Mouse (Mus musculus) kidney, adult 8-10 months (tissue): Measurements from ENCODE around the gene Med24.
A peak's percentile ranks its signal among the peaks of the same experiment; 100 is the strongest.
"Not testable (repeated sequence)": the region's sequence is repeated elsewhere in the genome, so short reads cannot be mapped to it uniquely, and the experiment has no call there.

ENCODE experiments used
- DNase-seq, 2 experiments: peaks; one replicate each; pipeline ENCODE4 v3.0.0; 2022

The Med24 gene

GRCm38 (mm10) chr11:98745932-98746853 is 17.0 kb upstream of the Med24 start:
- DNase-seq = peak in 1 of 2 experiments; percentile 45

- DNase-seq = no peak
Observed at GRCm38 (mm10) chr11:98744456-98745019, 15.3 kb upstream of the Med24 start.

- peak; percentile 67 to 72 for DNase-seq
Observed at GRCm38 (mm10) chr11:98743655-98744345, 14.6 kb upstream of the Med24 start.

GRCm38 (mm10) chr11:98742397-98743291 is 13.4 kb upstream of the Med24 start:
- DNase-seq = peak in 1 of 2 experiments; percentile 37

- peak; percentile 66 to 72 for DNase-seq
Observed at GRCm38 (mm10) chr11:98741622-98742396, 12.6 kb upstream of the Med24 start.

- no peak for DNase-seq
Observed at GRCm38 (mm10) chr11:98741051-98741620, 11.9 kb upstream of the Med24 start.

- DNase-seq = peak in 1 of 2 experiments; percentile 53
Observed at GRCm38 (mm10) chr11:98740393-98741050, 11.3 kb upstream of the Med24 start, which contains the start of gene Thra. Thra (plus strand) TSS chr11:98740638.

GRCm38 (mm10) chr11:98740026-98740392 is 10.8 kb upstream of the Med24 start:
- DNase-seq = no peak

- no peak for DNase-seq
Observed at GRCm38 (mm10) chr11:98738925-98739324, 9.7 kb upstream of the Med24 start.

- DNase-seq = no peak
Observed at GRCm38 (mm10) chr11:98738428-98738911, 9.2 kb upstream of the Med24 start.

- DNase-seq = not testable (repeated sequence)
Observed at GRCm38 (mm10) chr11:98737220-98737619, 8.0 kb upstream of the Med24 start.

GRCm38 (mm10) chr11:98736176-98736575 is 6.9 kb upstream of the Med24 start:
- DNase-seq = no peak

GRCm38 (mm10) chr11:98735111-98735510 is 5.9 kb upstream of the Med24 start:
- DNase-seq = no peak

GRCm38 (mm10) chr11:98734020-98734419 is 4.8 kb upstream of the Med24 start:
- DNase-seq = no peak

GRCm38 (mm10) chr11:98731134-98731533 is 1.9 kb upstream of the Med24 start:
- no peak for DNase-seq

- no peak for DNase-seq
Observed at GRCm38 (mm10) chr11:98730727-98731126, 1.5 kb upstream of the Med24 start.

- peak; percentile 22 to 32 for DNase-seq
Observed at GRCm38 (mm10) chr11:98725926-98726506, 3.2 kb downstream of the Med24 start.

- no peak for DNase-seq
Observed at GRCm38 (mm10) chr11:98723098-98723497, 6.1 kb downstream of the Med24 start.

GRCm38 (mm10) chr11:98721458-98722226 is 7.6 kb downstream of the Med24 start:
- peak; percentile 75 to 79 for DNase-seq
